Mouse (Mus musculus): ENCODE data around the gene Ppm1h.

DNA sequence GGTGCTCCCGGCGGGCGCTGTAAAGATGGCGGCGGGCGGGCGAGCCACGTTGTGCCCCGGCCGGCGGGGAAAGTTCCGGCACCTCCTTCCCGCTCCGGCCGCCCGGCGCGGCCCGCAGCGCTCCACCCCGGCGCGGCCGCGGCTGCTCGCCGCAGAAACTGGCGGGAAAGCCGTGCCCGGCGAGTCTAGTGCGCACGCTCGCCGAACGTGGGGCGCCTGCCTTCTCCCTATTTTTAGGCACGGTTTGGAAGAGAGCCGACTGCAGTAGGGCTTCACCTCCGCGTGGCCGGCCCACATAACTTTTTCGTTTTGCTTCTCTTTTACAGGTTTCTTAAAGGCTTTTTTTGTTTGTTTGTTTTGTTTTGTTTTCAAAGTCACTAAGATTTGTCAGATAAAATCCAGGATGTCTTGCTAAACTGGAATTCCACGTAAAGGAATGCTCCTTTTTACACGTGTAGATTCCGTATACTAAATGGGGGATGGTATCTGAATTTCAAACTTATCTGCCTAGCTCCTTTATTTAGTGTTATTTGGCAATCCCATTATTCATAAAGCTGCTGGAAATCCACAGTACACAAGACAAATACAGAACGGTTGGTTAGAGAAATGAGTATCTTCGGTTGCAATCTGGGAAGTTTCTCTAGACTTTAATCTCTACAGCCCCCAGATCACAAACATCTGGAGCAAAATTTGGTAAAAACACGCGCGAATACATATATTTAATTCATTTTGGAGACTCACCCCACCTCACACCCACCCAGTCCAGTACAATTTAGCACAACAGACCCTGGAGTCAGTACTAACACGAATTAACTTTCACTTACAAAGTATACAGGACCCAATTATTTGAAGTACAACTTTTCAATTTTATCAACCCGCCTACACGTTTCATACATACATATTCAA, 308.0 kb downstream of the Ppm1h start:
- no peak for TF ChIP-seq CTCF (IDR thresholded peaks at IDR 0.05; ENCODE audit: extremely low read depth, insufficient read depth, low read length)
- no peak for TF ChIP-seq POLR2A (IDR thresholded peaks at IDR 0.05; ENCODE audit: extremely low read depth, insufficient read depth, low read length)

Measured in cortical plate, adult 2 months (tissue).